ENCODE assay signal across 12 mouse cellular contexts in the genomic region with DNA sequence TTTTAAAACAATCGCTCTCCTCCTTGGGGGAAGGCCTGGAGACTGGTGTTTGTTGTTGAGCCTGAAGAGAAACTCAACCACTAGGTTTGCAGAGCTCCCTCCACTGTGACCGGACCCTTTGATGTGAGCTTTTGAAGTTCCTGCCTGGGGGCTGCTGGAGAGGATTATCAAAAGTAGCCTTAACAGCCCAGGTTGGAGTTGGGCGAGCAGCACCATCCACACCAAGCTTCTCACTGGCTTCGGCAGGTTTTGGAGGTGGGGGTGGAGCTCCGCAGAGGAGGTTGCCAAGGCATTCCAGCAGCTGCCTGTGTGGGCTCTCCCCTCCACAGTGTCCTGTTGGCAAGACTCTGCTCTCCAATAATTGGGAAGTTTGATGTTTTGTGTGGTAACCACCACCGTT.
DNase-seq lines count a peak whose midpoint lies in the region; ATAC-seq and TF ChIP-seq lines count a peak whose summit lies in the region.
"Had no signal": no experiment of that assay in that cellular context is flagged by ENCODE, and none has a peak within 500 bp of the region (broad histone marks: within the 10 kb centered on the region; RNA-seq: fewer than 3 reads in every experiment).

No protein-coding gene starts in this region.

- no peak overlapping the region for H3K4me3 ChIP-seq in forebrain, embryonic 10.5 days
- no peak overlapping the region for H3K4me3 ChIP-seq in forebrain, embryonic 16.5 days (replicated peaks; ENCODE audit: low read length)
- H3K4me3 ChIP-seq in liver, adult 2 months (ENCODE audit: insufficient read depth, low read depth, low read length): no peak overlapping the region
- H3K4me3 ChIP-seq in limb, embryonic 12.5 days (replicated peaks): no peak overlapping the region

- H3K4me1 ChIP-seq in forebrain, embryonic 10.5 days: peaks cover 30% of the 10 kb centered on the region
- no peaks in the 10 kb centered on the region; the same call in 1 of the 2 replicates for H3K4me1 ChIP-seq in forebrain, embryonic 16.5 days (replicated peaks; ENCODE audit: control insufficient read depth, insufficient read depth, low read length)
- peaks cover 7% of the 10 kb centered on the region; the same call in 1 of the 2 replicates for H3K4me1 ChIP-seq in liver, adult 2 months (ENCODE audit: control insufficient read depth, insufficient read depth, low read length)
- H3K4me1 ChIP-seq in limb, embryonic 12.5 days (replicated peaks): peaks cover 45% of the 10 kb centered on the region

- peak; percentile 37 for DNase-seq in forebrain, embryonic 10.5 days (ENCODE audit: extremely low spot score, low spot score)
- peak; percentile 9 for DNase-seq in liver, adult 2 months (ENCODE audit: extremely low read depth, low read depth, low spot score)
- no peak for DNase-seq in liver
- DNase-seq in brain, embryonic 14.5 days (ENCODE audit: low read depth): peak; percentile 61
- no peak for DNase-seq in heart, postnatal 25 days (ENCODE audit: low spot score)
- DNase-seq: adrenal gland, postnatal 25 days; kidney, adult 18-20 months; thymus, postnatal 4 days had no signal

- TF ChIP-seq POLR2A in liver, adult 2 months (IDR thresholded peaks at IDR 0.05; ENCODE audit: extremely low read depth, insufficient read depth, low read length): no peak
- no peak for TF ChIP-seq POLR2A in brain, embryonic 14.5 days (IDR thresholded peaks at IDR 0.05; ENCODE audit: borderline replicate concordance, extremely low read depth, insufficient read depth, insufficient read length, poor library complexity, severe bottlenecking)

- H3K27ac ChIP-seq in forebrain, embryonic 10.5 days: peak overlapping the region; percentile 60
- H3K27ac ChIP-seq in forebrain, embryonic 16.5 days (ENCODE audit: low read length): no peak overlapping the region
- H3K27ac ChIP-seq in liver, adult 2 months (replicated peaks; ENCODE audit: insufficient read depth, low read depth, low read length): peak overlapping the region; percentile 62
- H3K27ac ChIP-seq in limb, embryonic 12.5 days: peak overlapping the region; percentile 93

- H3K36me3 ChIP-seq in forebrain, embryonic 10.5 days (replicated peaks): no peaks in the 10 kb centered on the region
- H3K36me3 ChIP-seq in forebrain, embryonic 16.5 days (ENCODE audit: control insufficient read depth, insufficient read depth): no peaks in the 10 kb centered on the region
- no peaks in the 10 kb centered on the region for H3K36me3 ChIP-seq in liver, adult 2 months (ENCODE audit: control insufficient read depth, insufficient read depth, low read length)
- no peaks in the 10 kb centered on the region for H3K36me3 ChIP-seq in limb, embryonic 12.5 days

- H3K4me2 ChIP-seq in forebrain, embryonic 16.5 days (ENCODE audit: low read length): no peak overlapping the region
- peak overlapping the region; percentile 30 for H3K4me2 ChIP-seq in limb, embryonic 12.5 days
- H3K4me2 ChIP-seq: heart, embryonic 11.5 days had no signal

- H3K9ac ChIP-seq in forebrain, embryonic 16.5 days (replicated peaks; ENCODE audit: low read depth, low read length): no peak overlapping the region
- H3K9ac ChIP-seq in liver, adult 2 months (ENCODE audit: low read depth, low read length): no peak overlapping the region
- H3K9ac ChIP-seq in limb, embryonic 12.5 days (replicated peaks): no peak overlapping the region

- ATAC-seq in forebrain, embryonic 16.5 days: no peak
- peak; percentile 67; the same call in 1 of the 2 replicates for ATAC-seq in limb, embryonic 12.5 days (ENCODE audit: insufficient number of reproducible peaks, insufficient read depth, low FRiP score, low TSS enrichment, low read depth)
- no peak for ATAC-seq in megakaryocyte, adult 5-6 weeks (ENCODE audit: poor library complexity, severe bottlenecking)

- whole genome bisulfite sequencing in forebrain, embryonic 10.5 days: 27% methylated on average over 6 of the region's 6 CpGs
- WGBS in forebrain, embryonic 16.5 days: 25% methylated on average over 6 of the region's 6 CpGs
- WGBS in liver, adult 2 months: 61% methylated on average over 6 of the region's 6 CpGs
- 7% methylated on average over 6 of the region's 6 CpGs for WGBS in limb, embryonic 12.5 days

- H3K79me2 ChIP-seq in liver, adult 2 months (ENCODE audit: control insufficient read depth, insufficient read depth, low read length): no peaks in the 10 kb centered on the region

- H3K27me3 ChIP-seq in forebrain, embryonic 10.5 days (ENCODE audit: poor library complexity, severe bottlenecking): no peaks in the 10 kb centered on the region
- H3K27me3 ChIP-seq in forebrain, embryonic 16.5 days (replicated peaks; ENCODE audit: control insufficient read depth, insufficient read depth, low read length): no peaks in the 10 kb centered on the region
- H3K27me3 ChIP-seq in liver, adult 2 months (ENCODE audit: control insufficient read depth, insufficient read depth, low read length): no peaks in the 10 kb centered on the region
- H3K27me3 ChIP-seq in limb, embryonic 12.5 days: no peaks in the 10 kb centered on the region

- TF ChIP-seq CTCF in liver, adult 2 months (IDR thresholded peaks at IDR 0.05; ENCODE audit: low read depth, low read length): no peak
- no peak for TF ChIP-seq CTCF in brain, embryonic 14.5 days (IDR thresholded peaks at IDR 0.05; ENCODE audit: borderline replicate concordance, extremely low read depth, insufficient read depth, insufficient read length)

- H3K9me3 ChIP-seq in forebrain, embryonic 10.5 days: peaks cover 6% of the 10 kb centered on the region
- no peaks in the 10 kb centered on the region for H3K9me3 ChIP-seq in forebrain, embryonic 16.5 days (ENCODE audit: control insufficient read depth, low read length)
- 0 out of 2 replicates have a peak, but pooled peaks cover 5% of the 10 kb centered on the region for H3K9me3 ChIP-seq in limb, embryonic 12.5 days

- intact Hi-C loops in heart, postnatal 25 days (cut with DNase I): no loop called here

Comparison
In these comparisons a context has a peak if more than half of its experiments do, and no peak if none do; other contexts are left out.
1. DNase-seq: peak in forebrain, embryonic 10.5 days (single experiment), liver, adult 2 months (single experiment) and brain, embryonic 14.5 days (single experiment); none in liver (single experiment) and heart, postnatal 25 days (single experiment).